Mouse (Mus musculus) Patski (cell line): ENCODE measurements at regions not wholly inside any gene's neighbourhood (a gene's known extent, or its start where the extent isn't known, plus 50 kb on each side); places are given as distances from the start of the nearest gene placed in this dataset.

Experiments
- ATAC-seq: fragments of 100-300 bp; one replicate; pipeline ENCODE4 v1.8.0; 2021
- CTCF ChIA-PET: fragments of 350-600 bp; sonication (Branson Sonifier 250); formaldehyde crosslinking; loops from one replicate; lab custom pipeline; 2022; ENCODE audit warnings: inconsistent platforms; lab: Charles Lee
- POLR2A ChIA-PET: fragments of 350-600 bp; sonication (Branson Sonifier 250); formaldehyde crosslinking; loops from one replicate; lab custom pipeline; 2022; ENCODE audit warnings: antibody characterized with exemption, inconsistent platforms; lab: Charles Lee
- DNase-seq: peaks from one replicate; pipeline ENCODE4 v3.0.0-alpha.2; 2011; ENCODE audit warnings: low read depth, low spot score
- H3K27me3 ChIP-seq: fragments of 371-371 bp; one replicate; pipeline ENCODE4 v1.5.1; 2021
- CTCF ChIP-seq: fragments of 100-300 bp; IDR thresholded peaks from one replicate; pipeline ENCODE4 v1.5.1; 2021
- in situ Hi-C: fragments of 300-500 bp; cut with MboI; formaldehyde crosslinking; loops from 3 replicates; pipeline ENCODE4 v1.11.1; 2018; ENCODE audit warnings: low pct_unique_long_range_greater_than_20kb, mixed read lengths

GRCm38 (mm10) chr1:34379354-34379753 is 60.1 kb downstream of the Ccdc115 start:
- no peak for DNase-seq
- TF ChIP-seq CTCF: no peak
- CTCF ChIA-PET: no interaction called here

GRCm38 (mm10) chr1:34377836-34378235 is 61.6 kb downstream of the Ccdc115 start:
- H3K27me3 ChIP-seq: peaks cover 4% of the 10 kb centered on the region
- ATAC-seq (no peak), DNase-seq (no peak)
- TF ChIP-seq CTCF: no peak
- POLR2A ChIA-PET: no interaction called here
- CTCF ChIA-PET: no interaction called here
- in situ Hi-C loops: no loop called here

More at GRCm38 (mm10) chr1:34379354-34379753, 60.1 kb downstream of the Ccdc115 start:
- in situ Hi-C loops: no loop called here
- POLR2A ChIA-PET: interaction anchor here (0.7 kb wide), 1 partner anchor 387 kb away, joined by 3 read pairs; no protein-coding TSS in a partner anchor
- H3K27me3 ChIP-seq: no peaks in the 10 kb centered on the region
- ATAC-seq: no peak

- in situ Hi-C loops: no loop called here
- ChIA-PET CTCF (interaction anchor here (1.6 kb wide), 1 partner anchor 17 kb away, joined by 3 read pairs; no protein-coding TSS in a partner anchor), POLR2A (no interaction called here)
- TF ChIP-seq CTCF: no peak
- DNase-seq: no peak
- peaks cover 4% of the 10 kb centered on the region for H3K27me3 ChIP-seq
- no peak for ATAC-seq
Observed at GRCm38 (mm10) chr1:34375440-34375839, 64.0 kb downstream of the Ccdc115 start.

GRCm38 (mm10) chr1:34371681-34372080 is 67.8 kb downstream of the Ccdc115 start:
- DNase-seq: no peak
- in situ Hi-C loops: no loop called here
- TF ChIP-seq CTCF: no peak
- ChIA-PET POLR2A (no interaction called here), CTCF (no interaction called here)
- peaks cover 4% of the 10 kb centered on the region for H3K27me3 ChIP-seq
- ATAC-seq: no peak
